19 mouse cellular contexts compared by ENCODE assay signal in the genomic region with DNA sequence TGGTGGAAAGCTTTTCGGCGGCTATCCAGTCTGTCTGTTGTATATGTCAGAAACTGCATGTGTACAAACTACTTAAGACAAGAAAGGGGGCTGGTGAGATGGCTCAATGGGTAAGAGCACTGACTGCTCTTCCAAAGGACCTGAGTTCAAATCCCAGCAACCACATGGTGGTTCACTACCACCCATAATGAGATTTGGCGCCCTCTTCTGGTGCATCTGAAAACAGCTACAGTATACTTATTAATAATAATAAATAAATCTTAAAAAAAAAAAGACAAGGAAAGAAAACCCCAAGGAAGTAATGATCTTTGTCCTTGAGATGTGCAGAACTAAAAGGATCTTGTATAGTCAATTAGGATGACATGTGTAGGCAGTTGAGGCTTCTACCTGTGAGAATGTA. TPM values are rescaled to one million over a fixed set of nuclear protein-coding genes. Genes with fewer than 3 reads are reported as not detected.
A peak's percentile ranks its signal among the peaks of the same experiment; 100 is the strongest.
DNase-seq lines count a peak whose midpoint lies in the region; ATAC-seq and TF ChIP-seq lines count a peak whose summit lies in the region.
"Had no signal": no experiment of that assay in that cellular context is flagged by ENCODE, and none has a peak within 500 bp of the region (broad histone marks: within the 10 kb centered on the region; RNA-seq: fewer than 3 reads in every experiment).

No protein-coding gene starts in this region.

- TF ChIP-seq CTCF in layer of hippocampus, adult 2 months (conservative IDR thresholded peaks at IDR 0.05), result peak; percentile 61

- H3K4me1 ChIP-seq in forebrain, embryonic 16.5 days (replicated peaks; ENCODE audit: control insufficient read depth, insufficient read depth, low read length), result no peaks in the 10 kb centered on the region
- H3K4me1 ChIP-seq: embryonic facial prominence, embryonic 15.5 days; midbrain, embryonic 12.5 days; neural tube, embryonic 12.5 days had no signal

- no peak overlapping the region for H3K27ac ChIP-seq in layer of hippocampus, adult 2 months
- no peak overlapping the region for H3K27ac ChIP-seq in forebrain, embryonic 16.5 days (ENCODE audit: low read length)
- H3K27ac ChIP-seq: embryonic facial prominence, embryonic 15.5 days; limb, embryonic 15.5 days; midbrain, embryonic 12.5 days; neural tube, embryonic 12.5 days had no signal

- H3K9me3 ChIP-seq in forebrain, embryonic 16.5 days (ENCODE audit: control insufficient read depth, low read length), result no peaks in the 10 kb centered on the region
- H3K9me3 ChIP-seq: embryonic facial prominence, embryonic 15.5 days; G1E; limb, embryonic 15.5 days; midbrain, embryonic 12.5 days; neural tube, embryonic 12.5 days had no signal

- no peak overlapping the region for H3K9ac ChIP-seq in forebrain, embryonic 16.5 days (replicated peaks; ENCODE audit: low read depth, low read length)
- H3K9ac ChIP-seq: embryonic facial prominence, embryonic 15.5 days; limb, embryonic 15.5 days; midbrain, embryonic 12.5 days; neural tube, embryonic 12.5 days had no signal

- no peaks in the 10 kb centered on the region for H3K27me3 ChIP-seq in forebrain, embryonic 16.5 days (replicated peaks; ENCODE audit: control insufficient read depth, insufficient read depth, low read length)
- H3K27me3 ChIP-seq: embryonic facial prominence, embryonic 15.5 days; limb, embryonic 15.5 days; midbrain, embryonic 12.5 days; neural tube, embryonic 12.5 days had no signal

- no peak for ATAC-seq in CD4-positive, CD25-positive, alpha-beta regulatory T cell, adult 4 months
- no peak for ATAC-seq in forebrain, embryonic 16.5 days
- ATAC-seq in granulocyte monocyte progenitor cell, adult 5-6 weeks (replicated peaks; ENCODE audit: poor library complexity, severe bottlenecking), result no peak
- ATAC-seq: inflammation-experienced regulatory T-cells, adult 6 months had no signal

- 77% methylated on average over 3 of the region's 3 CpGs for WGBS in forebrain, embryonic 16.5 days

- no peak overlapping the region for H3K4me3 ChIP-seq in layer of hippocampus, adult 2 months
- no peak overlapping the region for H3K4me3 ChIP-seq in forebrain, embryonic 16.5 days (replicated peaks; ENCODE audit: low read length)
- H3K4me3 ChIP-seq: embryonic facial prominence, embryonic 15.5 days; limb, embryonic 15.5 days; midbrain, embryonic 12.5 days; neural tube, embryonic 12.5 days had no signal

- H3K4me2 ChIP-seq in forebrain, embryonic 16.5 days (ENCODE audit: low read length), result no peak overlapping the region
- H3K4me2 ChIP-seq: embryonic facial prominence, embryonic 15.5 days; heart, embryonic 11.5 days; limb, embryonic 15.5 days; midbrain, embryonic 12.5 days; neural tube, embryonic 12.5 days had no signal

- peak; percentile 61 for DNase-seq in CD4-positive, CD25-positive, alpha-beta regulatory T cell, adult 2 months (ENCODE audit: low read depth, low spot score)
- DNase-seq in layer of hippocampus, adult 2 months (ENCODE audit: low spot score in 2 of 2), result no peak
- DNase-seq in layer of hippocampus, adult 11-12 months (ENCODE audit: low spot score), result no peak
- peak; percentile 29 for DNase-seq in retina, embryonic 14.5 days (ENCODE audit: low spot score)
- DNase-seq in retina, postnatal 1 day, result no peak
- DNase-seq: adrenal gland, postnatal 10 days; cerebellum, adult 9-11 months; heart, postnatal 4 days; layer of hippocampus, adult 9-11 months had no signal

- H3K36me3 ChIP-seq in forebrain, embryonic 16.5 days (ENCODE audit: control insufficient read depth, insufficient read depth), result no peaks in the 10 kb centered on the region

RNA-seq across cellular contexts. Expression of gene Cdc5l, which starts 36.0 kb away (rescaled TPM):
- 10 to 100 TPM; 70.2 to 74.2 TPM for polyA plus RNA-seq in CD4-positive, CD25-positive, alpha-beta regulatory T cell, adult 4 months (2017; shearing (Covaris generic))
- 10 to 100 TPM; 55.7 to 57.5 TPM for total RNA-seq in layer of hippocampus, adult 2 months (2021)
- 68.3 and 72.6 TPM in 2 replicates for polyA plus RNA-seq in forebrain, embryonic 16.5 days (2015; fragmentation: Nextera tagmentation; extraction: Ambion mirVana)
- total RNA-seq in granulocyte monocyte progenitor cell, adult 5-6 weeks (2014; fragmentation: Nextera tagmentation), result 61.9 and 82.9 TPM in 2 replicates
- total RNA-seq in granulocyte monocyte progenitor cell, adult 5-6 weeks (2017), result 118 and 137 TPM in 2 replicates

Comparison
In these comparisons a context has a peak if more than half of its experiments do, and no peak if none do; other contexts are left out.
1. DNase-seq: peak in CD4-positive, CD25-positive, alpha-beta regulatory T cell, adult 2 months (single experiment) and retina, embryonic 14.5 days (single experiment); none in layer of hippocampus, adult 2 months (0 of 2), layer of hippocampus, adult 11-12 months (single experiment) and retina, postnatal 1 day (single experiment).